Mouse (Mus musculus) erythroblast, embryonic 14.5 days (primary cell): ENCODE results near the gene Scfd1. TPM values are rescaled to one million over a fixed set of nuclear protein-coding genes. Genes with fewer than 3 reads are reported as not detected.

ENCODE experiments used
- H3K27me3 ChIP-seq: 2 replicates; pipeline ENCODE4 v1.6.1; 2012; ENCODE audit warnings: inconsistent platforms; ENCODE audit not compliant: control insufficient read depth
- H3K36me3 ChIP-seq: 2 replicates; pipeline ENCODE4 v1.6.1; 2012; ENCODE audit warnings: mild to moderate bottlenecking, inconsistent platforms; ENCODE audit not compliant: control insufficient read depth
- H3K4me1 ChIP-seq: 2 replicates; pipeline ENCODE4 v1.6.1; 2012; ENCODE audit warnings: inconsistent platforms; ENCODE audit not compliant: control insufficient read depth
- H3K4me3 ChIP-seq: replicated peaks from 2 replicates; pipeline ENCODE3; 2012; ENCODE audit warnings: moderate library complexity, mild to moderate bottlenecking, inconsistent platforms
- H3K9me3 ChIP-seq: 2 replicates; pipeline ENCODE4 v1.6.1; 2012; ENCODE audit warnings: low read length, inconsistent platforms, mixed read lengths; ENCODE audit not compliant: control insufficient read depth
- GATA1 ChIP-seq: IDR thresholded peaks from 2 replicates; pipeline ENCODE4 v1.6.1; 2012; ENCODE audit warnings: low read length, inconsistent platforms, mixed read lengths
- TAL1 ChIP-seq: IDR thresholded peaks from 3 replicates; pipeline ENCODE4 v1.6.1; 2012; ENCODE audit warnings: low read length, inconsistent platforms, mixed read lengths
- polyA plus RNA-seq: library from polyadenylated mRNA; stranded (reverse); fragments of >175 nt; gene quantifications from 2 replicates; pipeline ENCODE4 v1.2.3, GENCODE M21; 2012

Gene Scfd1
- polyA plus RNA-seq, 1 experiment, result 0.08 TPM

GRCm38 (mm10) chr12:51377888-51378190 lies 529 bp downstream of the Scfd1 start:
- peak overlapping the region; percentile 97 for H3K4me3 ChIP-seq
- H3K27me3 ChIP-seq, result no peaks in the 10 kb centered on the region
- no peak for TF ChIP-seq GATA1
- no peak for TF ChIP-seq TAL1
- peaks cover 16% of the 10 kb centered on the region for H3K4me1 ChIP-seq
- no peaks in the 10 kb centered on the region for H3K9me3 ChIP-seq
- peaks cover 53% of the 10 kb centered on the region for H3K36me3 ChIP-seq

- Histone ChIP-seq H3K36me3 (peaks cover 81% of the 10 kb centered on the region), H3K27me3 (no peaks in the 10 kb centered on the region)
Observed at GRCm38 (mm10) chr12:51399871-51400270, 22.6 kb downstream of the Scfd1 start.

GRCm38 (mm10) chr12:51402060-51402698 lies 24.9 kb downstream of the Scfd1 start:
- peaks cover 7% of the 10 kb centered on the region for H3K9me3 ChIP-seq
- H3K27me3 ChIP-seq, result no peaks in the 10 kb centered on the region
- peaks cover 75% of the 10 kb centered on the region for H3K36me3 ChIP-seq
- no peak overlapping the region for H3K4me3 ChIP-seq
- TF ChIP-seq TAL1 (no peak), GATA1 (no peak)
- no peaks in the 10 kb centered on the region for H3K4me1 ChIP-seq

More at GRCm38 (mm10) chr12:51399871-51400270, 22.6 kb downstream of the Scfd1 start:
- TF ChIP-seq GATA1, result no peak
- no peak for TF ChIP-seq TAL1
- H3K4me1 ChIP-seq, result no peaks in the 10 kb centered on the region
- H3K4me3 ChIP-seq, result no peak overlapping the region
- peaks cover 7% of the 10 kb centered on the region for H3K9me3 ChIP-seq

GRCm38 (mm10) chr12:51403987-51404586 lies 26.8 kb downstream of the Scfd1 start:
- Histone ChIP-seq H3K9me3 (peaks cover 7% of the 10 kb centered on the region), H3K27me3 (no peaks in the 10 kb centered on the region), H3K4me3 (no peak overlapping the region), H3K36me3 (peaks cover 71% of the 10 kb centered on the region), H3K4me1 (no peaks in the 10 kb centered on the region)
- TF ChIP-seq TAL1, result no peak

GRCm38 (mm10) chr12:51411362-51411761 lies 34.1 kb downstream of the Scfd1 start:
- Histone ChIP-seq H3K36me3 (peaks cover 61% of the 10 kb centered on the region), H3K27me3 (no peaks in the 10 kb centered on the region), H3K4me3 (no peak overlapping the region), H3K9me3 (no peaks in the 10 kb centered on the region), H3K4me1 (peaks cover 6% of the 10 kb centered on the region)
- TF ChIP-seq GATA1, result no peak
- no peak for TF ChIP-seq TAL1

- no peak for TF ChIP-seq TAL1
- TF ChIP-seq GATA1, result no peak
- no peaks in the 10 kb centered on the region for H3K9me3 ChIP-seq
- no peaks in the 10 kb centered on the region for H3K4me1 ChIP-seq
- H3K36me3 ChIP-seq, result peaks cover 66% of the 10 kb centered on the region
- no peaks in the 10 kb centered on the region for H3K27me3 ChIP-seq
- no peak overlapping the region for H3K4me3 ChIP-seq
Observed at GRCm38 (mm10) chr12:51437541-51437940, 60.2 kb downstream of the Scfd1 start.

GRCm38 (mm10) chr12:51438311-51438710 lies 61.0 kb downstream of the Scfd1 start:
- H3K4me3 ChIP-seq, result no peak overlapping the region
- no peaks in the 10 kb centered on the region for H3K9me3 ChIP-seq
- no peaks in the 10 kb centered on the region for H3K4me1 ChIP-seq
- no peak for TF ChIP-seq TAL1
- TF ChIP-seq GATA1, result no peak
- peaks cover 66% of the 10 kb centered on the region for H3K36me3 ChIP-seq
- no peaks in the 10 kb centered on the region for H3K27me3 ChIP-seq

- no peaks in the 10 kb centered on the region for H3K4me1 ChIP-seq
- H3K4me3 ChIP-seq, result no peak overlapping the region
- TF ChIP-seq TAL1, result no peak
- no peak for TF ChIP-seq GATA1
- peaks cover 59% of the 10 kb centered on the region for H3K36me3 ChIP-seq
- no peaks in the 10 kb centered on the region for H3K9me3 ChIP-seq
- no peaks in the 10 kb centered on the region for H3K27me3 ChIP-seq
Observed at GRCm38 (mm10) chr12:51449303-51449702, 72.0 kb downstream of the Scfd1 start.

- Histone ChIP-seq H3K4me1 (no peaks in the 10 kb centered on the region), H3K27me3 (no peaks in the 10 kb centered on the region), H3K9me3 (no peaks in the 10 kb centered on the region)
Observed at GRCm38 (mm10) chr12:51470881-51471280, 93.6 kb downstream of the Scfd1 start.

More at GRCm38 (mm10) chr12:51470881-51471280, 93.6 kb downstream of the Scfd1 start:
- H3K4me3 ChIP-seq, result no peak overlapping the region
- no peaks in the 10 kb centered on the region for H3K36me3 ChIP-seq
- TF ChIP-seq GATA1 (no peak), TAL1 (no peak)
